Mouse (Mus musculus): ENCODE results near the gene Mast4. TPM values are rescaled to one million over a fixed set of nuclear protein-coding genes. Genes with fewer than 3 reads are reported as not detected.

The Mast4 gene
- total RNA-seq, 1 experiment from 2014 or later, result 18.8 TPM

DNA sequence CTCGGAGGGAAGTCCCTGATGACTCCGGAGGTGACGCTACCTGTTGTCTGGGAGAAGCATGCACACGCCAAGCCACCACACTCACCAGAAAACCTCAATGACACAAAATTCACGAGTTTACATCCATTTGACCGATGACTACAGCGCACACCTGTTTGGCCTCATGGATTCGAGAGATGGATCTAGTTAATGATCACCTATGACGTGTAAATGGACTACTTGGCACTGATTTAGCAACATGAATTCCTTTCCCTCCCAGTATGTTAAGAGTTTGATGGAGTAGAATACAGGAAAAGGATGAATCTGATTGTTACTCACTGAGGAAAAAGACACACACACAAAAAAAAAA, 427.7 kb downstream of the Mast4 start:
- ATAC-seq (replicated peaks in 1 of 2; ENCODE audit: insufficient read depth in 1 of 2, low FRiP score in 2 of 2, low TSS enrichment in 1 of 2, low read depth in 1 of 2, poor library complexity in 2 of 2, severe bottlenecking in 2 of 2), result no peak; a peak in 1 of 4 replicates

DNA sequence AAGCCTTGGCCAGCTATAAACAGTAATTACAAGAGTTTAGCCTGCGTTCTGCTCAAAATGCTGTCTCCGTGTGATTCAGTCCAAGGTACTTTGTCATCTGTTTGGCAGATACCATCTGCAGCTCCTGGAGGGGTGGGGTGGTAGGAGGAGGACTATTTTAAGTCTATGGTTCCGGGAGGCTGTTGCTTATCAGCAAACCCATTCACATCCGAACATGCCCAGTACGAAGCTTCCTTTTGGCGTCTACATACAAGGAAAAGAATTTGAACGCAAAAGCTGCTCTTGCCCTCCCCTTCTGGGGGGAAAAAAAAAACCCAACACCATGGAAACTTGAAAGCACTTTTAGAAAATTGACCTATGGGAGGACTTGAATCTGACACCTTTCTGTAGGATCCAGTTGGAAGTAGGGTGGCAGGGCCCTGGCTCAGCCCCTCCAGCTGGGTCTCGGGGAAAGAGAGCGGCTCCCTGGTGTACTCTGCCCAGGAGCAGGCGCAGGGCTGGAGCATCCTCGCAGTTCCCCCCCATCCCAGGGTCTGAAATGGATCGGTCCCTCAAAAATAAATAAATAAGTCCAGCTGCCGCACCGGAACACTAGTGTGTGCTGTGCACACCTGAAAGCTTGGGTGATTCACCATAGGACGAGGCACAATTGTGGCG, 428.2 kb downstream of the Mast4 start:
- ATAC-seq (replicated peaks in 1 of 2; ENCODE audit: insufficient read depth in 1 of 2, low FRiP score in 2 of 2, low TSS enrichment in 1 of 2, low read depth in 1 of 2, poor library complexity in 2 of 2, severe bottlenecking in 2 of 2), result peak; percentile 90 to 91

DNA sequence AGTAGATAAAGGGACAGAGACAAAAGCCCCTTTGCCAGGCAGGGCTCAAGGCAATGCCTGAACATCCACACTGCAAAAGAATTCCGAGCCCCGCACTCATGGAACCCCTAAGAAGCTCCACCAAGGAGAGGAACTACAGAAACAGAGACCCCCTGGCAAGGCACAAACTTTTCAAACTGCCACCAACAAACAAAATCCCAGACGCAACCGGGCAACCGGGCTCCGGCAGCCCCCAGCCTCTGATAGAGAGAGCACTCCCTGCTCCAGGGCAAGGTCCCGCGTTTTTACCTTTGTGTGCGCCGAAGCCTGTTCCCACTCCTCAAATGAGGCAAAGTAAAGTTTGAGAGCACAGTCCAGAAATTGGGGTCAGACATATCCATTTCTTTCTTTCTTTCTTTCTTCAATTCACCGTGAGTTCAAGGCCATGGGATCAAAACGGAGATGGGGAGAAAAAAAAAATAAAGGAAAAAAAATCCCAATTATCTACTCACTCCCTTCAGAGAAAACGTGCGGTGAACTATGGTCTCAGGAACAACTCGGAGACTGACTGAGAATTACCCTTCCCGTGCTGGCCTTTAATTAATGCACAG, 428.8 kb downstream of the Mast4 start:
- ATAC-seq (replicated peaks in 1 of 2; ENCODE audit: insufficient read depth in 1 of 2, low FRiP score in 2 of 2, low TSS enrichment in 1 of 2, low read depth in 1 of 2, poor library complexity in 2 of 2, severe bottlenecking in 2 of 2), result no peak

DNA sequence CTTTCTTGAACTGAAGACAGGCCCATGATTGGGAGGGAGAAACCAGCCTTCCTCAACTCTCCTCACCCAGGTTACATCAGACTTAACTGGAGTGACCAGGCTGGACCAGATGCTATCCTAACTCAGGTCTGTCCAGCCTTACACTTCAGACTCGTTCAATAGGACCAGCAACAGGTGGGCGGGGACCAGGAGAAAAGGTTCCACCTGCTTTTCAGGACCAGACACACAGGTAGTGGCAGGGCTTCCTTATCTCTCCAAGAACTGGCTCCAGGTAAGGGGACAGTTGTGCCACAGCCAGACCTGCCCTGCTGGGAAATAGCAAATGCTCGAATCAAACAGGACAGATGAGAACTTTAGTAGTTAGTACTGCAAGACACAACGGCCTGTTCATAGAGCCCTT, 430.6 kb downstream of the Mast4 start:
- no peak for ATAC-seq (replicated peaks in 1 of 2; ENCODE audit: insufficient read depth in 1 of 2, low FRiP score in 2 of 2, low TSS enrichment in 1 of 2, low read depth in 1 of 2, poor library complexity in 2 of 2, severe bottlenecking in 2 of 2)

DNA sequence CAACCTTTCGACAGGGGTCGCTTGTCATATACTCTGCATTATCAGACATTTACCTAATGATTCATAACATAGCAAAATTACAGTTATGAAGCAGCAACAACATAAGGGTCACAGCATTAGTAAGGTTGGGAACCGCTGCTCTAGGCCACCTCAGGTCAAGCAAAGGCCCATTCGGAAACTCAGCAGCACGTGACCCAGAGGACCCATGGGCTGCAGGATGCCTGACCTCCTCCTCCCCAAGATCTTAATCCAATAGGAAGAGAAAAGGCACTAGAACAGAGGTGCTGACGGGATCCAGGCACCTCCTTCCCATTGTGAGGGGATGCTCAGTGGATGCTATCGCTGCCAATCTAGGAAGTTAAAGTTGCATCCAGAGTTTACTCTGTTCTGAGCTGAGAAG, 432.2 kb downstream of the Mast4 start:
- no peak for ATAC-seq (replicated peaks in 1 of 2; ENCODE audit: insufficient read depth in 1 of 2, low FRiP score in 2 of 2, low TSS enrichment in 1 of 2, low read depth in 1 of 2, poor library complexity in 2 of 2, severe bottlenecking in 2 of 2)

DNA sequence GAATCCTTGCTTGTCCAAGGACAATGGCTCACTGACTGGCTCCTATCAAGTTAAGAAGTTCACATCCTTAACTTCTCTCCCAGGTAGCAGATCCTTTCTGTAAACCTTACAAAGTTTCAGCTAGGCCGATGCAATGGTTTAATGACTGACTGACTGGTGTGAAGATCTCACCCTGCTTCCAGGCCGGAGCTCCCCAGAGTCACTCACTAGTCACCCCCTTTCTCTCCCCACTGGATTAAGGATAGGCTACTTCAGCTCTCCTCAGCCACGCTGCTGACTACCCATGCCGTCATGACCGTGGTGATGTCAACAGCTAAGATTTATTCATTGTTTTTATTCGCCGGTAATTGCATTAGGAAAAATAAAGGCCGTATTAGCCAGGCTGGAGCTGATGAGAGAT, 433.8 kb downstream of the Mast4 start:
- no peak for ATAC-seq (replicated peaks in 1 of 2; ENCODE audit: insufficient read depth in 1 of 2, low FRiP score in 2 of 2, low TSS enrichment in 1 of 2, low read depth in 1 of 2, poor library complexity in 2 of 2, severe bottlenecking in 2 of 2)

DNA sequence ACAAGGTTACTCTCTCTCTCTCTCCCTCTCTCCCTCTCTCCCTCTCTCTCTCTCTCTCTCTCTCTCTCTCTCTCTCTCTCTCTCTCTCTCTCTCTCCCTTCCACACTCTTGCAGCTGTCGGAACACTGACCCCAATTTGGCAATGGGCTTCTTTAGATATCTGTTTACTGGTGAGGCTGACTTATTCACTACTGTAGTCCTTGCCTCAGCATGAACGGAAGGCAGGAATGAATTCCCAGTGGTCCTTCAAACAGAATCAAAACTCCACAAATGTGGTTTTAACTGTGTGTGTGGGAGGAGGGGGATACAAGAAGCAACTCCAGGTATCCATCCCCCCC, 434.2 kb downstream of the Mast4 start:
- no peak for ATAC-seq (replicated peaks in 1 of 2; ENCODE audit: insufficient read depth in 1 of 2, low FRiP score in 2 of 2, low TSS enrichment in 1 of 2, low read depth in 1 of 2, poor library complexity in 2 of 2, severe bottlenecking in 2 of 2)

DNA sequence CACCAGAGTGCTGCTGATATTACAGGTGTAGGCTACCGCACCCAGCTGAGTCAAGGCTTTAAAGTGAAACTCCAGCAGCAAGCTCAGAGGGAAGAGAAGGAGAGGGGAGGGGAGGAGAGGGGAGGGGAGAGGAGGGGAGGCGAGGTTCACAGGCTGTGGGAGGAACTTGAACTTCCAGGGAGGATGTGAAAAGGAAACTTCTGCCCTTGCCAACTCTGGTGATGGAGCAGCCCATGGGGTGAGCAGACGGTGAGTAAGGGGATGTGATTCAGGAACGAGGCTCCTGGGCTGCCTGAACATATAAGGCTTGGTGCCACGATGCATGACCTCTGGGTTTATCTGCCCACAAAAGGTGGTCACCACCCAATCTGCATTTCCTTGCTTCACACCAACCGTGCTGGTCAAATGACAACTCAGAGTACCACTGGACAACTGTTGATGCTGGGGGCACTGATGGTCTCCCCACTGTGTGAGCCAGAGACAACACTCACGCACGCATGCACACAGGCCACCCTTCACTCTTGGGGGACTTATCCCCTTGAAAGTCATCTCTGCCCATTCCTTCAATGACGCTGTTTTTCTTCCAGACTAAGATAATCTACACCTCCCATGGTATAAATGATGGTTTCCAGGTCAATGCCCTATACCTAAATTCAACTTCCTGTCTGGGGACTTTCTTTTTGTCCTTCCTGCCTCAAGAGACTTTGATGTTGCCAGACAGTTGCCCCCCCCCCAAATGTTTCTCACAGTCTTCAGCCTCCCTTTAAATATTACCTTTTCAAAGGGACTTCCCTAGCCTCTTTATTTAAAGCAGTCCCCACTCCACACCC, 434.8 kb downstream of the Mast4 start:
- peak; percentile 52 to 57 for ATAC-seq (replicated peaks in 1 of 2; ENCODE audit: insufficient read depth in 1 of 2, low FRiP score in 2 of 2, low TSS enrichment in 1 of 2, low read depth in 1 of 2, poor library complexity in 2 of 2, severe bottlenecking in 2 of 2)

DNA sequence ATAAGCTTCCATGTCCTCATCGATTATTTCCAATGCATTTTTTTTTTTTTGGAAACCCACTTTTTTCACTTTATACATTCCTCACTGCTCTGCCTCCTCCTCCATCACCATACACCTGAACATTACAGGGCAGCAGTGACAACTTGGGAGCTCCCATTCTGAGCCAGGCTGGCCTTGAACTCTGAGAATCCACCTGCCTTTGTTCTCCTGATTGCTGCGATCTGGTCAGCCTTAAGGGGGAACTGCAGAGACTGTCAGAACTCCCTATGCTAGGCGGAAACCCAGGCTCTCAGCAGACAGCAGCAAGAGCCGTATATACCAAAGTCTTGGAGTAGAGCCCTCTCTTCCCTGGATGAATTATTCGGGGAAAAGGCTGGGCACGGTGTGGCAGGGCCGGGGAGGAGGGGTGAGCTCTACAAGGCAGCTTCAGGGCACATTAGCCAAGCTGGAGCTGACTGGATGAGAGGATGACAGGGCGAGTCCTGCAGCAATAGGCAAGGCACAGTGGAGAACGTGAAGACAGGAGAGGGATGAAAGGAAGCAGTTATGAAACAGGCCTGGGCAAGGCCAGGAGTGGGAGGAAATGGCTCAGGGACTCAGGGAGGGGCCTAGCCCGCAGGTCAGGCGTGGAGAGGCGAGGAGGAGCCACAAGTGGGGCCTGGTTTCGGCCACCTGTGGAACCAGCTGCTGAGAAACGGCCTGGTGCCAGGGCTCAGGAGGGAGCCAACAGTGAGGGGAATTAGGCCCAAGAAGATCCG, 435.7 kb downstream of the Mast4 start:
- ATAC-seq (replicated peaks in 1 of 2; ENCODE audit: insufficient read depth in 1 of 2, low FRiP score in 2 of 2, low TSS enrichment in 1 of 2, low read depth in 1 of 2, poor library complexity in 2 of 2, severe bottlenecking in 2 of 2), result peak; percentile 25 to 43; a peak in 3 of 4 replicates

DNA sequence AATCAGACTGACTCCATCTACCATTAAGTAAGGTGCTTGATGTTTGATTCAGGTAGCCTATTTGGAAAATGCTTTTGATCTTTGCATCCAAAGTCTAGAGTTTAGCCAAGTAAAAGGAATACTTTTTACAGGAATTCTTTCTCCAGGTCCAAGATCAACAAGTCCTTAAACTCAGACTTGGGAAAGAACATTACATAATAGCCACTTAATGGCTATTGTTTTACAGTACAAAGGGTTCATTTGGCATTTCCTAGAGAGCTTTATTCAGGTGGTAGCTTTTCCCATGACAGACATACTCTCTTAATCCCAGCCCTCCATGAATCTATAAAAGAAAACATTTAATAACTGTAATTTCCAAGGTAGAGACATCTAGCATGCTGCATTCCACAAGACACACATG, 438.0 kb downstream of the Mast4 start:
- no peak for ATAC-seq (replicated peaks in 1 of 2; ENCODE audit: insufficient read depth in 1 of 2, low FRiP score in 2 of 2, low TSS enrichment in 1 of 2, low read depth in 1 of 2, poor library complexity in 2 of 2, severe bottlenecking in 2 of 2)

DNA sequence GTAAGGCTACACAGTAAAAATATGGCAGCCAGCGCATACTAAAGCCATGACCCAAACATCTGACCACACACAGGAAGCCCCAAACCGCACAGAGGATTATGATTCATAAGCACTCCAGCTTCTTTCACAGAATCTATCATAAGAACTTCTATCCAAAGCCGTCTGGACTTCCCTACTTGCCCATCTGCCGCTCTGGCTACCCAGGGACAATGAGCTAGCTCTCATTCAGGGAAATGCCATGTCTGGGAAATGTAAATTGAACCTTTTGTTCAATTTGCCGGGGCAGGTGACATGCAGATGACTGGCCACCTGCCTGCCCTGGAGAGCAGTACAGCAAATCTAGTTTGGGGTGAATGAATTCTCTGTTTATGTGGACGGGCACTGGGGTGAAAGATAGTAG, 438.4 kb downstream of the Mast4 start:
- ATAC-seq (replicated peaks in 1 of 2; ENCODE audit: insufficient read depth in 1 of 2, low FRiP score in 2 of 2, low TSS enrichment in 1 of 2, low read depth in 1 of 2, poor library complexity in 2 of 2, severe bottlenecking in 2 of 2), result peak; percentile 37 to 65; a peak in 3 of 4 replicates

DNA sequence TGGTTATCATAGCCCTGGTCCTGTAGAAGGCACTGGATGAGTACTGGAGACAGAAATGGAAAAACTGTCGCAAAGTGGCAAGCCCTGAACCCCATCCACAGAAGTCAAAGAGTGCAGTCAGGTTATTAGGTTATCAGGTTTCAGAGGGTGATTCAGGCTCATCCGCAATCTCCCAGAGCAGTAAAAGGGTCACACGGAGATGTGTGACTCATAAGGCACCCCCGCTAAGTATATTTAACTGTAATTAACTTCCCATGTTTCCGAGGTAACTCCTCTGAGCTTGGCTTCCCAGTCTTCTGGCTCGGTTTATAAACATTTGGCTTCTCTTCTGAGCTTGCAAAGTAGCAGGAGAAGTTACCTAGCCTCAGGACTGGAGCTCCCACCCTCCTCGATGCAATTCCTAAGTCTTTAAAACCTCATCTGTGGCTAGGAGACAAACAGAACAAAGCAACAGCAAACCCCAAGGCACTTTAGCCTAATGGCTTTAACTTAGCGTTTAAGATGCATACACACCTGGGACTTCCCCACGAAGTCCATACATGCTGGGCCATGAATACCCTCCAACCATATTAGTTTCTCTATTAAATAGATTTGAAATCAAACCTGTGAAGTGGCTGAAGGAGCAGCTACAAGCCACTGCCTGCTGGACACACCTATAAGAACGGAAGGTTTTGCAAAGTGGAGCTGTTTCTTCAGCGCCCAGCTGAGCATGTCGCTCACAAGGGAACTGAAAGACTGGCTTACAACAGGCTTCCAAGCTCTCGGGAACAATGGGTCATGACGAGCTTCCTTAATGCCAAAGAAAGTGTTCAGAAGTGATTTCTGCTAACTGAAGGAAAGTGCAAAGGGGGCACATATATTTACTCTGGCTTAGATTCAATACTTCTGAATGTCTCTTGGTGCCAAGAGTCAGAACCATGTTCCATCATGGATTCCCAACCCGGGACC, 439.7 kb downstream of the Mast4 start:
- ATAC-seq (replicated peaks in 1 of 2; ENCODE audit: insufficient read depth in 1 of 2, low FRiP score in 2 of 2, low TSS enrichment in 1 of 2, low read depth in 1 of 2, poor library complexity in 2 of 2, severe bottlenecking in 2 of 2), result no peak

DNA sequence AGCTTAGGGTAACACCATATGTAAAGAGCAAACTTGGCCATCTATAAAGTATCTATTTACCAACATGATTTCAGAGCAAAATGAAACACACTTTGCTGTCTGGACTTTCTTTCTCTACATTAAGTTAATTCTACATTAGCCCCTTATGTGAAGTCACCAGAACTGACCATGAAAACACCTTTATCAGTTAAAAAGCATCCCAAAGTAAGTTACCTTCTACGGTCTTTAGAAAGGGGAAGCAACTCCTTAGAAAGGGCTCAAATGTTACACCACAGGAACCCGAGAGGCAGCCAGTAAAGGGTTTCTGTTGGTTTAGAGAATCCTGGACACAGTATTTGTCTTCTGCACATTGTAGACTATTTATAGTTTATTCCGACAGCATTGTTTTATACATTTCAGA, 441.5 kb downstream of the Mast4 start:
- no peak for ATAC-seq (replicated peaks in 1 of 2; ENCODE audit: insufficient read depth in 1 of 2, low FRiP score in 2 of 2, low TSS enrichment in 1 of 2, low read depth in 1 of 2, poor library complexity in 2 of 2, severe bottlenecking in 2 of 2)

DNA sequence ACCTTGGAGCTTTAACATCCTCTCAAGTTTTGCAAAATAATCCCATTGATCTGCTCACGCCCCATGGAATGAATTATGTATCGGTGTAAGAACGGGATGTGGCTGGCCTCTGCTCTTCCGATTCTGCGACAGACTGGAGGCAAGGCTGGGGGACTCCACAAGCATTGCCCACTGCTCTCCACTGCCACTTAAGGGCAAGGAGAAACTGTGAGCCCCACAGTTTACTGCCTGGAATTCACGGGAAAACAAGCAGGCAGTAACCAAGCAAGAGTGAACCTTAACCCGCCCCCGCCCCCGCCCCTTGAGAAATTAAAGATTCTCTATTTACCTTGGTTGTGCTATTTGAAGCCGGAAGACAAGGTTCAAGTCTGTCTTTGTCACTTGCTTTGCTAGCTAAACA, 444.3 kb downstream of the Mast4 start:
- no peak for ATAC-seq (replicated peaks in 1 of 2; ENCODE audit: insufficient read depth in 1 of 2, low FRiP score in 2 of 2, low TSS enrichment in 1 of 2, low read depth in 1 of 2, poor library complexity in 2 of 2, severe bottlenecking in 2 of 2)

DNA sequence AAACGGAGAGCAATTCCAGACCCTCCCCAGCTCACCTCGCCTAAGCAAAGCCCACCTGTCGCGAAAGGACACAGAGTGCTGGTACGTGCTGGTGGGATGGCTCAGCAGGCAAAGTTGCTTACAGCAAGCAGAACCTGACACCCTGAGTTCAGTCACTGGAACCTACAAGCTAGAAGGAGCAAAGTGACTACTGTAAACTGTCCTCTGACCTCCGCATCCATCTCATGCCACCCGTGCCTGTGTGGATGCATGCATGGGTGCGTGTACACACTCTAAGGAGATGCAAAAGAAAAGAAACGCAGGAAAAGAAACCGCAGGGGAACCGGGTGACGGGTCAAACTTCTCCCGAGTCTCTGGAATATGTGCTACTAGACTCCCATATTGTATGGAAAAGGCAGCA, 444.8 kb downstream of the Mast4 start:
- ATAC-seq (replicated peaks in 1 of 2; ENCODE audit: insufficient read depth in 1 of 2, low FRiP score in 2 of 2, low TSS enrichment in 1 of 2, low read depth in 1 of 2, poor library complexity in 2 of 2, severe bottlenecking in 2 of 2), result no peak

DNA sequence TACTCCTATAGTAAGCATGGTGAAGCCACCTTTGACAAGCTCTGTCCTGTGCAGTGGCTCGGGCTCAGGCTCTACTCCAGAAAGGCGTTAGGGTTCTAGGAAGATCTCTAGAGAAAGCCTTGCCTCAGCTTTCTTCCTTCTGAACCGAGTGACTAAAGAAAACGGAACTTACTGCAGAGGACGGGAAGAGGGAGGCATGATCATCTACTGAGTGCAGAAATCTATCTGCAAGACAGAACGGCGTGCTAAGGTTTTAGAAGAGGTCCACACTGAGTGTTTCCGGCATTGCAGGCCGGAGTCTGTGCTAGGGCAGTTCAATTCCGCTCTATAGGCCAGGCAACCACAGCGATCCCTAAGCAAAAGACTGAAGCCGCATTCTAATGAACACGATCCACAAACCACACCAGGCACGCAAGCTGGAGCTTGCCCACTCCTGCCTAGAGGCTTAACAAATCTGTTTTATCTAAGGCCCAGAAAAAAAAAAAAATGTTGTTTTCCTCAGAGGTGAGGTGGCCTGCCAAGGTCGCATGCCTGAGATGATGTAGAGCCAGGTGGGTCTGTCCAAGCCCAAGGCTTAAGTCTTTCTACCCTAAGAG, 445.3 kb downstream of the Mast4 start:
- peak; percentile 55 to 59 for ATAC-seq (replicated peaks in 1 of 2; ENCODE audit: insufficient read depth in 1 of 2, low FRiP score in 2 of 2, low TSS enrichment in 1 of 2, low read depth in 1 of 2, poor library complexity in 2 of 2, severe bottlenecking in 2 of 2)

DNA sequence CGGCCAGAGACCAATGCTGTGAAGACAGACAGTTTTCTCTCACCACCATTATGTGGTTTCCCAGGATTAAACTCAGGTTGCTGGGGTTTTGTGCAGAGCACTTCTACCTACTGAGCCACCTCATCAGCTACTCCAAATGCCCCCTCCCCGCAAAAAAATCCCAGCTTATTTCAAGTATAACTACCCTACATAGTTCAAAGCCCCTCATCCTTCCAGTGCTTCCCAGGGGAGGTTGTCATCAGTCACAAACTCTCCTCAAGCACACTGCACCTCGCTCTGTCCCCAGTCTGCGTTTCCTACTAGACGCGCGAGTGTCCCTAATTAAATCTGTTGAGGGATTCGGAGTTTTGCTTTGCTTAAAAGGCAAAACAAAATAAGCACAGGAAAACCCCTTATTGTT, 446.1 kb downstream of the Mast4 start:
- no peak for ATAC-seq (replicated peaks in 1 of 2; ENCODE audit: insufficient read depth in 1 of 2, low FRiP score in 2 of 2, low TSS enrichment in 1 of 2, low read depth in 1 of 2, poor library complexity in 2 of 2, severe bottlenecking in 2 of 2)

Measured in hematopoietic stem cell, adult 5-6 weeks (primary cell).